Comparison of ENCODE assay signal across 7 mouse cellular contexts in genomic region chr15:88468810-88469209, GRCm38 (mm10).
DNase-seq lines count a peak whose midpoint lies in the region; ATAC-seq and TF ChIP-seq lines count a peak whose summit lies in the region.

No protein-coding gene starts in this region.

- no peak overlapping the region for H3K27ac ChIP-seq in ES-E14 (ENCODE audit: insufficient read depth, low read depth, low read length, poor library complexity, severe bottlenecking)
- H3K27ac ChIP-seq in midbrain, embryonic 12.5 days (replicated peaks) = no peak overlapping the region

- peak; percentile 1 for DNase-seq in 416B (ENCODE audit: low read depth)
- peak; percentile 51 for DNase-seq in ES-E14 (ENCODE audit: low read depth, low spot score)
- DNase-seq in cerebellum, postnatal 25 days = peak; percentile 15 to 40
- peak; percentile 45 to 64 for DNase-seq in frontal cortex, postnatal 25 days (ENCODE audit: low spot score in 2 of 2)
- DNase-seq in layer of hippocampus, adult 9-10 months (ENCODE audit: low spot score) = peak; percentile 30
- no peak for DNase-seq in T-cell, adult 2 months (ENCODE audit: low spot score)

- no peaks in the 10 kb centered on the region for H3K4me1 ChIP-seq in ES-E14 (ENCODE audit: control insufficient read depth in 2 of 2, insufficient read depth in 2 of 2, low read length in 2 of 2, poor library complexity in 1 of 2)
- H3K4me1 ChIP-seq in midbrain, embryonic 12.5 days = peaks cover 20% of the 10 kb centered on the region

- H3K4me2 ChIP-seq in midbrain, embryonic 12.5 days (replicated peaks) = no peak overlapping the region

- 39% methylated on average over 2 of the region's 2 CpGs for WGBS in midbrain, embryonic 12.5 days

- H3K4me3 ChIP-seq in ES-E14 (ENCODE audit: insufficient read depth in 1 of 2, low read depth in 1 of 2, low read length in 2 of 2, poor library complexity in 1 of 2, severe bottlenecking in 1 of 2) = no peak overlapping the region
- H3K4me3 ChIP-seq in midbrain, embryonic 12.5 days = no peak overlapping the region

- H3K27me3 ChIP-seq in midbrain, embryonic 12.5 days = peaks cover 17% of the 10 kb centered on the region

- peak; percentile 58; the same call in 1 of the 2 replicates for ATAC-seq in midbrain, embryonic 12.5 days (ENCODE audit: low FRiP score, low read depth)

- no peaks in the 10 kb centered on the region for H3K9me3 ChIP-seq in ES-E14 (ENCODE audit: control insufficient read depth, insufficient read depth, low read depth, low read length)
- no peaks in the 10 kb centered on the region for H3K9me3 ChIP-seq in midbrain, embryonic 12.5 days

- no peaks in the 10 kb centered on the region for H3K36me3 ChIP-seq in ES-E14 (ENCODE audit: control insufficient read depth, insufficient read depth, low read length, poor library complexity, severe bottlenecking)
- H3K36me3 ChIP-seq in midbrain, embryonic 12.5 days = no peaks in the 10 kb centered on the region

- H3K9ac ChIP-seq in ES-E14 (ENCODE audit: insufficient read depth, low read depth, low read length, poor library complexity, severe bottlenecking) = no peak overlapping the region
- no peak overlapping the region for H3K9ac ChIP-seq in midbrain, embryonic 12.5 days (replicated peaks)

- in situ Hi-C loops in ES-E14 (cut with MboI; ENCODE audit: low sequenced_read_pairs in 2 of 2, unreplicated experiment in 2 of 2) = no loop called here

TF ChIP-seq in ES-E14, 5 proteins besides CTCF, POLR2A, EP300 and RAD21:
- TF ChIP-seq ZNF384 (IDR thresholded peaks at IDR 0.05; ENCODE audit: low read depth, low read length) (no peak), ZC3H11A (IDR thresholded peaks at IDR 0.05; ENCODE audit: borderline replicate concordance, low read depth, low read length) (peak; percentile 8; the same call in 1 of the 2 replicates)
